Mouse (Mus musculus) neural tube, embryonic 11.5 days (tissue): ENCODE measurements at regions not wholly inside any gene's neighbourhood (a gene's known extent, or its start where the extent isn't known, plus 50 kb on each side); places are given as distances from the start of the nearest gene placed in this dataset.
A peak's percentile ranks its signal among the peaks of the same experiment; 100 is the strongest.

Source experiments
- ATAC-seq: fragments of 200-750 bp; cut with Nextera tagmentation; 2 replicates; pipeline ENCODE4 v1.8.0; 2017; ENCODE audit warnings: moderate number of reproducible peaks, mild to moderate bottlenecking, moderate TSS enrichment, moderate library complexity; ENCODE audit not compliant: insufficient read depth, low FRiP score, low TSS enrichment
- DNase-seq: peaks from one replicate; pipeline ENCODE4 v3.0.0-alpha.2; 2015; ENCODE audit warnings: low spot score
- H3K27ac ChIP-seq: fragments of 300-500 bp; sonication (generic); 2 replicates; pipeline ENCODE4 v1.5.1; 2014; ENCODE audit warnings: low read depth, mild to moderate bottlenecking, low read length
- H3K27me3 ChIP-seq: fragments of 300-500 bp; sonication (generic); 2 replicates; pipeline ENCODE4 v1.6.1; 2014; ENCODE audit warnings: mild to moderate bottlenecking, low read length, mixed read lengths; ENCODE audit not compliant: control insufficient read depth, insufficient read depth
- H3K36me3 ChIP-seq: fragments of 300-500 bp; sonication (generic); 2 replicates; pipeline ENCODE4 v1.6.1; 2014; ENCODE audit warnings: mild to moderate bottlenecking, low read length, moderate library complexity, mixed read lengths; ENCODE audit not compliant: control insufficient read depth, insufficient read depth
- H3K4me1 ChIP-seq: fragments of 300-500 bp; sonication (generic); 2 replicates; pipeline ENCODE4 v1.6.1; 2014; ENCODE audit warnings: low read length, mixed read lengths; ENCODE audit not compliant: control insufficient read depth, insufficient read depth
- H3K4me2 ChIP-seq: fragments of 300-500 bp; sonication (generic); 2 replicates; pipeline ENCODE4 v1.6.1; 2014; ENCODE audit warnings: low read depth, mild to moderate bottlenecking, moderate library complexity
- H3K4me3 ChIP-seq: fragments of 300-500 bp; sonication (generic); 2 replicates; pipeline ENCODE4 v1.5.1; 2014; ENCODE audit warnings: low read depth, low read length
- H3K9ac ChIP-seq: fragments of 300-500 bp; sonication (generic); 2 replicates; pipeline ENCODE4 v1.6.1; 2014; ENCODE audit warnings: mild to moderate bottlenecking, low read length
- H3K9me3 ChIP-seq: fragments of 300-500 bp; sonication (generic); 2 replicates; pipeline ENCODE4 v1.6.1; 2016; ENCODE audit warnings: low read length; ENCODE audit not compliant: control insufficient read depth
- WGBS: fragments of 180-500 bp; shearing (Covaris S2); extraction: QIAGEN DNeasy Blood & Tissue Kit; methylation state at CpG from one replicate; pipeline ENCODE4 v1.1.7; 2014; 5-methylcytosine and 5-hydroxymethylcytosine counted together

GRCm38 (mm10) chr6:116935024-116935423 lies 218.3 kb upstream of the Tmem72 start:
- Histone ChIP-seq H3K4me3 (no peak overlapping the region), H3K9me3 (no peaks in the 10 kb centered on the region), H3K27ac (no peak overlapping the region), H3K4me2 (no peak overlapping the region), H3K4me1 (no peaks in the 10 kb centered on the region), H3K36me3 (no peaks in the 10 kb centered on the region), H3K27me3 (no peaks in the 10 kb centered on the region), H3K9ac (no peak overlapping the region)
- WGBS, result 92% methylated on average over 3 of the region's 3 CpGs
- no peak for DNase-seq
- no peak for ATAC-seq

DNA sequence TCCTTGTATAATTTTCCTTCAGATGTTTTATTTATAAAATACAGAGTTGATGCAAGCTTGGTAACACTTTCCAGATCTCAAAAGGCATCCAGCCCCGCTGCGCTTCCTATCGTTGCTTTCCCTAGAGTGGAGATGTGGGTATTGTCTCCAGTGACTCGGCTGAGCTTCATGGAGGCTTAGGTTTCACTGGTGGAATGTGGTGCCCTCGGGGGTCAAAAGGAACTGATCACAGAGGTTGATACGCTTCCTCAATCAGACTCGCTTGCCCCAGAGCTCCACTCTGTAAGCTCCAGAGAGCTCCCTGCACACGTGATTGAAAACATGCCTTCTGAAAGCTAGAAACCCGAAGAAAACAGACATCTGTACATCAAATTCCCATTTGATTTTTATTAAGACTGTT lies 224.9 kb upstream of the Tmem72 start:
- Histone ChIP-seq H3K9me3 (no peaks in the 10 kb centered on the region), H3K36me3 (no peaks in the 10 kb centered on the region), H3K9ac (no peak overlapping the region), H3K4me1 (peaks cover 3% of the 10 kb centered on the region; the same call in 1 of the 2 replicates), H3K4me2 (no peak overlapping the region), H3K27ac (no peak overlapping the region), H3K27me3 (no peaks in the 10 kb centered on the region), H3K4me3 (no peak overlapping the region)
- WGBS, result 70% methylated on average over 9 of the region's 9 CpGs
- ATAC-seq (no peak), DNase-seq (no peak)

DNA sequence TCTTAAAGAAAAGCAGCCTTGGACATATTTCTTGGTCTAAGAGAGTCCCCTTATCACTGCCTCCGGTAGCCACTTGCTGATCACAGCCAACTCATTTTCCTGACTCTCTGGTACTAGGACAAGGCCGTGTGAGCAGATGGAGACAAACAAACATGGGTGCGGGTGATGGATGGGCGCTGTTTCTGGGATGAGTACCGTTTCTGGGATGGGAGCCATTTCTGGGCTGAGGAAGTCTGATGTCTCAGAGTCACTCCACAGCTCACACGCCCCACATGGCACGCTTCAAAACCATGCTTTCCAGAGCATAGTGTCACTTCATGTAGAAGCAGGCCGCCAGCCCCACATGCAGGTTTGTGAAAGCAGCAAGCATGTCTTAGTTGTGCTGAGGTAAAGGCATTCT lies 225.6 kb upstream of the Cxcl12 start:
- H3K27me3 ChIP-seq, result no peaks in the 10 kb centered on the region
- H3K4me1 ChIP-seq, result peaks cover 5% of the 10 kb centered on the region; the same call in 1 of the 2 replicates
- H3K36me3 ChIP-seq, result no peaks in the 10 kb centered on the region
- H3K4me3 ChIP-seq, result no peak overlapping the region
- no peak overlapping the region for H3K27ac ChIP-seq
- H3K9me3 ChIP-seq, result no peaks in the 10 kb centered on the region
- ATAC-seq (no peak), DNase-seq (no peak)
- H3K9ac ChIP-seq, result no peak overlapping the region
- WGBS, result 87% methylated on average over 8 of the region's 8 CpGs
- H3K4me2 ChIP-seq, result no peak overlapping the region

DNA sequence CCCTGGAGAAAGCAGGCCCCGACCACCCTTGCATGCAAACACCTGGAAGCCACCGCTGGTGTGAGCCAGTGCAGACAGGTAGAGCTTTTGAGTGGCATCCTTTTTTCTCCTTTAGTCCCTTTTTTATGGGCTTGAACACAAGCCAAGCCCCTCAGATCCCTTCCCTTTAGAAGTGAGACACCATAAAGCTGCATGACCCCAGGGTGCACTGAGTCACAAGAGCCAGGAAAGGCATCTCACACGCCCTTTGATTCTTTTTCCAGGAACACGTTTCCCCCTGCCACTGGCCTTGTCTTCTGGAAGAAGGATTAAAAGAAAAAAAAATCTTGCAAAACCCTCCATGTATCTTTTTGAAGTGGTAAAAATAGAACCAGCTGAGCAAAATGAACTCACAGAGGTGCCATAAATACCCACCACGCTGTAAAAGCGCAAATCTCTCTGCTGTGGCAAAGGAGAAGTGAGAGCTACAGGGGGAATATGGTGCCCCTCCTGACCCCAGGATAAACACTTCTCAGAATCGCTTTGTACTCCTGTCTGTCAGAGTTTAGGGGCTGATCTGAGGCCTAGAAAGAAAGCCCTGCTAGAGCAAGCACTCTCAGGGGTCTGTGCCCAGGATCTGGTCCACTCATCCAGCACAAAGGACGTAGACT lies 222.1 kb upstream of the Cxcl12 start:
- ATAC-seq (no peak), DNase-seq (no peak)
- Histone ChIP-seq H3K4me2 (no peak overlapping the region), H3K27me3 (no peaks in the 10 kb centered on the region), H3K4me1 (peaks cover 5% of the 10 kb centered on the region; the same call in 1 of the 2 replicates), H3K36me3 (no peaks in the 10 kb centered on the region), H3K9me3 (no peaks in the 10 kb centered on the region), H3K4me3 (no peak overlapping the region), H3K9ac (no peak overlapping the region), H3K27ac (no peak overlapping the region)
- 9% methylated on average over 8 of the region's 8 CpGs for WGBS

- H3K9me3 ChIP-seq, result no peaks in the 10 kb centered on the region
- H3K36me3 ChIP-seq, result no peaks in the 10 kb centered on the region
- 57% methylated on average over 13 of the region's 13 CpGs for WGBS
- H3K27ac ChIP-seq, result no peak overlapping the region
- DNase-seq (peak; percentile 26), ATAC-seq (no peak)
- no peaks in the 10 kb centered on the region for H3K27me3 ChIP-seq
- no peak overlapping the region for H3K9ac ChIP-seq
- H3K4me3 ChIP-seq, result no peak overlapping the region
- H3K4me1 ChIP-seq, result no peaks in the 10 kb centered on the region
- H3K4me2 ChIP-seq, result no peak overlapping the region
These were observed 208.7 kb upstream of the Cxcl12 start for GRCm38 (mm10) chr6:116959611-116960010.

GRCm38 (mm10) chr6:116960641-116961040 lies 207.7 kb upstream of the Cxcl12 start:
- H3K4me1 ChIP-seq, result no peaks in the 10 kb centered on the region
- WGBS, result 40% methylated on average over 3 of the region's 3 CpGs
- no peaks in the 10 kb centered on the region for H3K36me3 ChIP-seq
- H3K9ac ChIP-seq, result no peak overlapping the region
- ATAC-seq, result no peak
- no peaks in the 10 kb centered on the region for H3K27me3 ChIP-seq
- DNase-seq, result no peak
- H3K27ac ChIP-seq, result no peak overlapping the region
- no peak overlapping the region for H3K4me3 ChIP-seq
- H3K9me3 ChIP-seq, result no peaks in the 10 kb centered on the region
- no peak overlapping the region for H3K4me2 ChIP-seq

DNA sequence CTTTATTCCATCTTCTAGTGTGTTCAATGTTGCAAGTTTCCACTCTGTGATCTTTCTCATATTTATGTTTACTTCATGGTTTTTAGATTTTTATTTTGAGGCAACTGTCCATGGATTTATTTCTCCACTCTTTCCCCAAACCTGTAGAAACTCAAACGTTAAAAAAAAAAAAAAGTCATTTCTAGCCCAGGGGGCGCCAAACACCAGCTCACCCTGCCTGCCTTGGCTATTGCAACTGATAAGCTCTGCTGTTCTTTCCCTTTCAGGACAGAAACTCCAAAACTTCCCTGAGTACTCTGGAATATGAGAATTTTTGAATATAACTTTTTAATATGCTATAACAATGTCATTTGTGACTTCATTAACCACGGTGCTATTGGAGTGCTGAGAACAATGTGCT lies 201.9 kb upstream of the Cxcl12 start:
- ATAC-seq, result no peak
- WGBS, result 37% methylated on average over 3 of the region's 3 CpGs

GRCm38 (mm10) chr6:116969381-116969910 lies 198.9 kb upstream of the Cxcl12 start:
- H3K27ac ChIP-seq, result no peak overlapping the region
- no peak for ATAC-seq
- no peaks in the 10 kb centered on the region for H3K9me3 ChIP-seq

More for the DNA sequence above, 201.9 kb upstream of the Cxcl12 start:
- Histone ChIP-seq H3K9ac (no peak overlapping the region), H3K27ac (no peak overlapping the region), H3K9me3 (no peaks in the 10 kb centered on the region), H3K4me3 (no peak overlapping the region), H3K36me3 (no peaks in the 10 kb centered on the region), H3K27me3 (no peaks in the 10 kb centered on the region), H3K4me2 (no peak overlapping the region), H3K4me1 (no peaks in the 10 kb centered on the region)
- no peak for DNase-seq

GRCm38 (mm10) chr6:116974841-116975240 lies 193.5 kb upstream of the Cxcl12 start:
- Histone ChIP-seq H3K4me3 (no peak overlapping the region), H3K36me3 (no peaks in the 10 kb centered on the region), H3K9me3 (no peaks in the 10 kb centered on the region), H3K27ac (no peak overlapping the region), H3K4me2 (no peak overlapping the region), H3K4me1 (no peaks in the 10 kb centered on the region), H3K27me3 (no peaks in the 10 kb centered on the region), H3K9ac (no peak overlapping the region)
- ATAC-seq, result no peak
- no peak for DNase-seq
- WGBS, result 88% methylated on average over 3 of the region's 3 CpGs

More at GRCm38 (mm10) chr6:116969381-116969910, 198.9 kb upstream of the Cxcl12 start:
- WGBS, result 77% methylated on average over 9 of the region's 9 CpGs
- H3K9ac ChIP-seq, result no peak overlapping the region
- H3K36me3 ChIP-seq, result no peaks in the 10 kb centered on the region
- no peak overlapping the region for H3K4me3 ChIP-seq
- H3K27me3 ChIP-seq, result no peaks in the 10 kb centered on the region
- DNase-seq, result no peak
- no peaks in the 10 kb centered on the region for H3K4me1 ChIP-seq
- no peak overlapping the region for H3K4me2 ChIP-seq
